Mouse (Mus musculus): Measurements from ENCODE around the gene Gm28042. TPM values are rescaled to one million over a fixed set of nuclear protein-coding genes. Genes with fewer than 3 reads are reported as not detected.
A peak's percentile ranks its signal among the peaks of the same experiment; 100 is the strongest.

The Gm28042 gene
- polyA plus RNA-seq, 1 experiment from 2014 or later = 0.70 TPM

- ATAC-seq = peak; percentile 60
- H3K36me3 ChIP-seq (ENCODE audit: insufficient read depth, low read length) = no peaks in the 10 kb centered on the region
- DNase-seq (ENCODE audit: low spot score) = peak; percentile 64
- no peaks in the 10 kb centered on the region for H3K27me3 ChIP-seq (replicated peaks; ENCODE audit: insufficient read depth, low read length)
- H3K9ac ChIP-seq (replicated peaks; ENCODE audit: low read depth) = no peak overlapping the region
- no peaks in the 10 kb centered on the region for H3K9me3 ChIP-seq (ENCODE audit: low read length)
- no peak overlapping the region for H3K4me3 ChIP-seq (ENCODE audit: low read depth, low read length)
- no peak overlapping the region for H3K4me2 ChIP-seq (replicated peaks; ENCODE audit: low read depth, low read length)
- H3K4me1 ChIP-seq (ENCODE audit: insufficient read depth, low read depth, low read length) = no peaks in the 10 kb centered on the region
- 45% methylated on average over 16 of the region's 16 CpGs for WGBS
- TF ChIP-seq EP300 (IDR thresholded peaks at IDR 0.05) = no peak
- TF ChIP-seq CTCF (IDR thresholded peaks at IDR 0.05) = peak; percentile 85
- no peak overlapping the region for H3K27ac ChIP-seq (ENCODE audit: low read length)
These were observed 41.5 kb downstream of the Gm28042 start for GRCm38 (mm10) chr2:120068555-120069465.

- ATAC-seq (no peak), DNase-seq (ENCODE audit: low spot score) (no peak)
- no peaks in the 10 kb centered on the region for H3K27me3 ChIP-seq (replicated peaks; ENCODE audit: insufficient read depth, low read length)
- H3K9ac ChIP-seq (replicated peaks; ENCODE audit: low read depth) = no peak overlapping the region
- no peak overlapping the region for H3K4me3 ChIP-seq (ENCODE audit: low read depth, low read length)
- TF ChIP-seq EP300 (IDR thresholded peaks at IDR 0.05) (no peak), CTCF (IDR thresholded peaks at IDR 0.05) (no peak)
- no peak overlapping the region for H3K4me2 ChIP-seq (replicated peaks; ENCODE audit: low read depth, low read length)
- no peaks in the 10 kb centered on the region for H3K4me1 ChIP-seq (ENCODE audit: insufficient read depth, low read depth, low read length)
- no peaks in the 10 kb centered on the region for H3K36me3 ChIP-seq (ENCODE audit: insufficient read depth, low read length)
- WGBS = 54% methylated on average over 8 of the region's 8 CpGs
- no peak overlapping the region for H3K27ac ChIP-seq (ENCODE audit: low read length)
- no peaks in the 10 kb centered on the region for H3K9me3 ChIP-seq (ENCODE audit: low read length)
These were observed 42.2 kb downstream of the Gm28042 start for GRCm38 (mm10) chr2:120069466-120069990.

- DNase-seq (ENCODE audit: low spot score) = no peak
- Histone ChIP-seq H3K9me3 (ENCODE audit: low read length) (no peaks in the 10 kb centered on the region), H3K27me3 (replicated peaks; ENCODE audit: insufficient read depth, low read length) (peaks cover 5% of the 10 kb centered on the region; the same call in 1 of the 2 replicates), H3K27ac (ENCODE audit: low read length) (no peak overlapping the region), H3K4me2 (replicated peaks; ENCODE audit: low read depth, low read length) (no peak overlapping the region), H3K36me3 (ENCODE audit: insufficient read depth, low read length) (no peaks in the 10 kb centered on the region), H3K4me3 (ENCODE audit: low read depth, low read length) (no peak overlapping the region), H3K9ac (replicated peaks; ENCODE audit: low read depth) (no peak overlapping the region), H3K4me1 (ENCODE audit: insufficient read depth, low read depth, low read length) (0 out of 2 replicates have a peak, but pooled peaks cover 4% of the 10 kb centered on the region)
- ATAC-seq = no peak
- TF ChIP-seq EP300 (IDR thresholded peaks at IDR 0.05) (no peak), CTCF (IDR thresholded peaks at IDR 0.05) (no peak)
- WGBS = 91% methylated on average over 4 of the region's 4 CpGs
These were observed 46.8 kb downstream of the Gm28042 start for GRCm38 (mm10) chr2:120074096-120074495.

- DNase-seq (ENCODE audit: low spot score) (peak; percentile 70), ATAC-seq (peak; percentile 89)
- TF ChIP-seq EP300 (IDR thresholded peaks at IDR 0.05) (no peak), CTCF (IDR thresholded peaks at IDR 0.05) (peak; percentile 77)
- H3K4me3 ChIP-seq (ENCODE audit: low read depth, low read length) = peak overlapping the region; percentile 15
- H3K9me3 ChIP-seq (ENCODE audit: low read length) = no peaks in the 10 kb centered on the region
- peak overlapping the region; percentile 50 for H3K4me2 ChIP-seq (replicated peaks; ENCODE audit: low read depth, low read length)
- no peak overlapping the region for H3K9ac ChIP-seq (replicated peaks; ENCODE audit: low read depth)
- WGBS = 3% methylated on average over 32 of the region's 36 CpGs
- H3K27ac ChIP-seq (ENCODE audit: low read length) = no peak overlapping the region
- H3K36me3 ChIP-seq (ENCODE audit: insufficient read depth, low read length) = no peaks in the 10 kb centered on the region
- peaks cover 5% of the 10 kb centered on the region; the same call in 1 of the 2 replicates for H3K27me3 ChIP-seq (replicated peaks; ENCODE audit: insufficient read depth, low read length)
- H3K4me1 ChIP-seq (ENCODE audit: insufficient read depth, low read depth, low read length) = 0 out of 2 replicates have a peak, but pooled peaks cover 4% of the 10 kb centered on the region
These were observed 48.9 kb downstream of the Gm28042 start for GRCm38 (mm10) chr2:120076076-120076705.

GRCm38 (mm10) chr2:120082416-120082815 is 55.1 kb downstream of the Gm28042 start:
- no peaks in the 10 kb centered on the region for H3K27me3 ChIP-seq (replicated peaks; ENCODE audit: insufficient read depth, low read length)
- DNase-seq (ENCODE audit: low spot score) = no peak
- no peaks in the 10 kb centered on the region for H3K36me3 ChIP-seq (ENCODE audit: insufficient read depth, low read length)
- H3K9ac ChIP-seq (replicated peaks; ENCODE audit: low read depth) = no peak overlapping the region
- H3K4me2 ChIP-seq (replicated peaks; ENCODE audit: low read depth, low read length) = no peak overlapping the region
- H3K4me3 ChIP-seq (ENCODE audit: low read depth, low read length) = no peak overlapping the region
- TF ChIP-seq EP300 (IDR thresholded peaks at IDR 0.05) = no peak
- TF ChIP-seq CTCF (IDR thresholded peaks at IDR 0.05) = no peak
- no peaks in the 10 kb centered on the region for H3K9me3 ChIP-seq (ENCODE audit: low read length)
- peaks cover 4% of the 10 kb centered on the region; the same call in 1 of the 2 replicates for H3K4me1 ChIP-seq (ENCODE audit: insufficient read depth, low read depth, low read length)
- ATAC-seq = no peak
- 66% methylated on average over 2 of the region's 2 CpGs for WGBS
- H3K27ac ChIP-seq (ENCODE audit: low read length) = no peak overlapping the region

Data from lung, postnatal 0 days (tissue).